Mouse (Mus musculus) liver, embryonic 13.5 days (tissue): Measurements from ENCODE around the gene Cux1. TPM values are rescaled to one million over a fixed set of nuclear protein-coding genes. Genes with fewer than 3 reads are reported as not detected.
A peak's percentile ranks its signal among the peaks of the same experiment; 100 is the strongest.

Source experiments
- ATAC-seq: fragments of 200-750 bp; cut with Nextera tagmentation; 2 replicates; pipeline ENCODE4 v1.8.0; 2017; ENCODE audit warnings: low read depth, mild to moderate bottlenecking, moderate number of reproducible peaks, moderate library complexity
- DNase-seq: peaks from one replicate; pipeline ENCODE4 v3.0.0; 2022
- H3K27ac ChIP-seq: fragments of 300-500 bp; sonication (generic); 2 replicates; pipeline ENCODE4 v1.5.1; 2015; ENCODE audit warnings: moderate library complexity, mild to moderate bottlenecking, inconsistent platforms
- H3K27me3 ChIP-seq: fragments of 300-500 bp; sonication (generic); 2 replicates; pipeline ENCODE4 v1.6.1; 2015; ENCODE audit warnings: mild to moderate bottlenecking, inconsistent platforms
- H3K36me3 ChIP-seq: fragments of 300-500 bp; sonication (generic); 2 replicates; pipeline ENCODE4 v1.6.1; 2015; ENCODE audit warnings: mild to moderate bottlenecking, inconsistent platforms
- H3K4me1 ChIP-seq: fragments of 300-500 bp; sonication (generic); replicated peaks from 2 replicates; pipeline ENCODE4 v1.6.1; 2015; ENCODE audit warnings: inconsistent platforms
- H3K4me2 ChIP-seq: fragments of 300-500 bp; sonication (generic); 2 replicates; pipeline ENCODE4 v1.6.1; 2015; ENCODE audit warnings: inconsistent platforms, mild to moderate bottlenecking, moderate library complexity
- H3K4me3 ChIP-seq: fragments of 300-500 bp; sonication (generic); replicated peaks from 2 replicates; pipeline ENCODE4 v1.5.1; 2015; ENCODE audit warnings: mild to moderate bottlenecking, inconsistent platforms
- H3K9ac ChIP-seq: fragments of 300-500 bp; sonication (generic); 2 replicates; pipeline ENCODE4 v1.6.1; 2015; ENCODE audit warnings: mild to moderate bottlenecking, inconsistent platforms
- H3K9me3 ChIP-seq: fragments of 300-500 bp; sonication (generic); replicated peaks from 2 replicates; pipeline ENCODE4 v1.6.1; 2016; ENCODE audit warnings: inconsistent platforms
- WGBS: fragments of 180-500 bp; shearing (Covaris S2); methylation state at CpG from one replicate; pipeline ENCODE4 v1.1.7; 2015; ENCODE audit not compliant: insufficient replicate concordance; 5-methylcytosine and 5-hydroxymethylcytosine counted together
- polyA plus RNA-seq: library from polyadenylated mRNA; unstranded; fragments of >200 nt; fragmentation: Nextera tagmentation; extraction: Ambion mirVana; gene quantifications from 2 replicates; pipeline ENCODE4 v1.2.1, GENCODE M21; 2015

The Cux1 gene
- polyA plus RNA-seq, 1 experiment from 2014 or later: 16.6 TPM

DNA sequence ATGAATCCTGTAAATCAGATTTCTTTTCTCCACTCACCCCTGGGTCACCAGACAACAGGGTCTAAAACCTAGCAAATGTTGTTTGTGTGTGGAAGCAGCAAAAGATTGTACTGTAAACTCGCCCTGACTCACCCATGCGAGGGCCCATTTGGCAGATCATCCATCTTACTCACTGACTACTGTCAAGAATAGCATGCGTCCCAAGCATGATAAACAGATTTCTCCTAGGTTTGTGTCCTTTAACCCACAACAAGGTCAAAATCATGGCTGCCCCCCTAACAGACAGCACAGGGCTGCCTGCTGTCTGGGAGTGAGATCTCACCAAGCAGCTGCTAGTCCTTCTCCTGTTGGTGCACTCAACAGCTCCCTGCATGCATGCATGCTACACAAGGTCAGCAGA is 277.5 kb downstream of the Cux1 start:
- no peak overlapping the region for H3K27ac ChIP-seq
- H3K4me2 ChIP-seq: no peak overlapping the region
- H3K9ac ChIP-seq: no peak overlapping the region
- H3K36me3 ChIP-seq: peaks cover 13% of the 10 kb centered on the region; the same call in 1 of the 2 replicates
- no peaks in the 10 kb centered on the region for H3K9me3 ChIP-seq
- H3K27me3 ChIP-seq: no peaks in the 10 kb centered on the region
- ATAC-seq: no peak
- H3K4me1 ChIP-seq: no peaks in the 10 kb centered on the region
- WGBS: 65% methylated on average over 3 of the region's 3 CpGs
- no peak overlapping the region for H3K4me3 ChIP-seq
- no peak for DNase-seq

DNA sequence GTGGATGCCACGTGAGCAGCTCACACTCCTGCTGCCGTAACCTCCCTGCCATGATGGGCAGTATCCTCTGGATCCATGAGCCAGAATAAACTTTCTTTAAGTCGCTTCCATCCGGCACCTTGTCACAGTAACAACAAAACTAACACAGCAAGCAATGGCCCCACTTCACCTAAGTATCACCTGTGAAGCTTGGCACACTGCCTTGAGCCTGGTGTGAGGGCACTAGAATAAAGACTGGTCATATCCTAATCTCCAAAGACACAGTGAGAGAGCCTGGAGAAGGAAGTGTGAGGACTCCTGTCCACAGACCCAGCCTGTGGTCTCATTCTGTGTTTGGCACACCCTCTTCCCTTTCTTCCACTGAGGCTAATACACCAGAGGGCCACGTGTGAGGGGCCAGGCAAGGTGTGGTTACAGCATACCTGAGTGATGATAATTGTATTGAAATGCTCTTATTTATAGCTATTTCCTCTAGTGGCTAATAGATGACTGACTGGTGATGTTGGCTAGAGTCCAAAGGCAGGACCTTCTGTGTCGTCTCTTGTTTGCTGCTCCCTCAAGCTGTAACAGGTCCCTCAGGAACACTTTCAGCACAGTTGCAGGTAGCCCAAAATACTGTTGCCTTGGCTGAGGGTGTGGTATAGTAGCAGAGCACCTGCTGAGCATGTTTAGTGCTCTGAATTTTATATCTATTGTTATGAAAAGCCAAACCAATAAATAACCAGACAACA is 278.8 kb downstream of the Cux1 start:
- H3K4me1 ChIP-seq: no peaks in the 10 kb centered on the region
- no peak for ATAC-seq
- WGBS: 68% methylated on average over 6 of the region's 6 CpGs
- H3K4me3 ChIP-seq: no peak overlapping the region
- no peak overlapping the region for H3K9ac ChIP-seq
- H3K27ac ChIP-seq: no peak overlapping the region
- no peaks in the 10 kb centered on the region for H3K9me3 ChIP-seq
- no peak overlapping the region for H3K4me2 ChIP-seq
- DNase-seq: no peak
- peaks cover 19% of the 10 kb centered on the region; the same call in 1 of the 2 replicates for H3K36me3 ChIP-seq
- H3K27me3 ChIP-seq: no peaks in the 10 kb centered on the region

GRCm38 (mm10) chr5:136286566-136286965 is 280.7 kb downstream of the Cux1 start:
- Histone ChIP-seq H3K36me3 (peaks cover 31% of the 10 kb centered on the region), H3K27me3 (no peaks in the 10 kb centered on the region), H3K9ac (no peak overlapping the region), H3K9me3 (no peaks in the 10 kb centered on the region), H3K4me2 (no peak overlapping the region), H3K4me1 (no peaks in the 10 kb centered on the region), H3K27ac (no peak overlapping the region), H3K4me3 (no peak overlapping the region)
- WGBS: 69% methylated on average over 6 of the region's 6 CpGs
- no peak for ATAC-seq
- DNase-seq: no peak

DNA sequence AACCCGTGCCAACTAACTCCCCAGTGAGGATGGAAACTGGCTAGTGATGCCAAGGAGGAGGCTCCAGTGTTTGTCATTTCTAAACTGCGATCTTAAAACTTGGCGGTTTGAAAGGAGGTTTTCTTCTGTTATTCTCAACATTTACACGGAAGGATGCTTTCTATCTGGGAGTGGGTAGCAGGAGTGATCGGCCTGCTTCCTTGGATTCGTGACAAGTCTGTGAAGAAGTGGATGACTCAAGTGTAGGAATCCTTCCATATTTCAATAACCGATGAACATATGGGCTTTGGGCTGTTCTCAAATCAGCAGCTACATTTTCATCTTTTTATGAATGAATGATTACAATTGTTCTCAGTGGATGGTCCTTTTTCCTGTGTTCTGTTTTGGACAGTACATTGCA is 282.2 kb downstream of the Cux1 start:
- peaks cover 33% of the 10 kb centered on the region for H3K36me3 ChIP-seq

GRCm38 (mm10) chr5:136281351-136281750 is 285.9 kb downstream of the Cux1 start:
- H3K4me2 ChIP-seq: no peak overlapping the region
- ATAC-seq (no peak), DNase-seq (no peak)
- H3K4me1 ChIP-seq: no peaks in the 10 kb centered on the region
- no peak overlapping the region for H3K27ac ChIP-seq
- no peaks in the 10 kb centered on the region for H3K9me3 ChIP-seq
- no peak overlapping the region for H3K9ac ChIP-seq
- WGBS: 62% methylated on average over 6 of the region's 6 CpGs
- no peaks in the 10 kb centered on the region for H3K27me3 ChIP-seq
- peaks cover 54% of the 10 kb centered on the region for H3K36me3 ChIP-seq
- H3K4me3 ChIP-seq: no peak overlapping the region

More for the DNA sequence above, 282.2 kb downstream of the Cux1 start:
- H3K9ac ChIP-seq: no peak overlapping the region
- no peaks in the 10 kb centered on the region for H3K9me3 ChIP-seq
- H3K4me3 ChIP-seq: no peak overlapping the region
- H3K4me2 ChIP-seq: no peak overlapping the region
- DNase-seq (no peak), ATAC-seq (no peak)
- no peaks in the 10 kb centered on the region for H3K27me3 ChIP-seq
- no peak overlapping the region for H3K27ac ChIP-seq
- WGBS: 78% methylated on average over 7 of the region's 7 CpGs
- no peaks in the 10 kb centered on the region for H3K4me1 ChIP-seq

DNA sequence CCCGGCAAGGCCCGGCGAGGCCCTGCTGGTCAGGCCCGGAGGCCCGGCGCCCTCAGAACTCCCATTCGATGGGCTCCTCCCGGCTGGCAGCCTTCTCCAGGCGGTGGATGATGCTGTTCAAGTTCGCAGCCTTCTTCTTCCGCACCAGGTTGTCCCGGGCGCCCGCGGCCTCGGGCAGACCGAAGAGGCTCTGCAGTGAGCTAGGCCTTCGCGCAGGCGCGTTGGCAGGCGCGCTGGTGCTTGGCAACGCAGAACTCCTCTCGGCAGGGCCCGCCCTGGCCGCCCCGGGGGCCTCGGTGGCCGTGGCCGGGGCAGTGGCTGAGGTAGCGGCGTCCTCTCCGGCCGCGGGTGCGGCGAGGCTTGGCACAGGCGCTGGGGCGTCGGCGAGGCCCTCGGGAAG is 292.6 kb downstream of the Cux1 start:
- Histone ChIP-seq H3K4me1 (no peaks in the 10 kb centered on the region), H3K27ac (no peak overlapping the region), H3K4me2 (no peak overlapping the region), H3K9me3 (no peaks in the 10 kb centered on the region), H3K4me3 (no peak overlapping the region), H3K9ac (no peak overlapping the region), H3K36me3 (peaks cover 48% of the 10 kb centered on the region), H3K27me3 (no peaks in the 10 kb centered on the region)
- no peak for ATAC-seq
- 91% methylated on average over 43 of the region's 43 CpGs for WGBS
- DNase-seq: no peak

DNA sequence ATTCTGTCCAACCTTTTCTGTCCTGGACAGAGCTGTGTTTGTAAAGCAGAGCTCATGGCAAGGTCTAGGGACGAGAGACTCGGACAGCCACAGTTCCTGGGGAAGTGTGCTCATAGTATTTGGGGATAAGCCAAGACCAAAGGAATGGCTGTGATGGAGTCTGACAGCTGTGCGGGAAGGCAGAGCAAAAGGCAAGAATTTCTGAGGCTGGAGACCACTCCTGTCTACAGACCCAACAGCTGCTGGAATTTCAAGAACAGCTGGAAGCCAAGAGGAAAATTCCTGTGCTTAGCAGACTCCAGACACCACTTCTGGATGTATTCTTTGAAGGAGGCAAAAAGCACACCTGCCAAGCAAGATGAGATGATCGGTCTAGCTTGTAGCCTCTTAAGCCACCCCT is 297.4 kb downstream of the Cux1 start:
- no peak overlapping the region for H3K9ac ChIP-seq
- no peak overlapping the region for H3K4me2 ChIP-seq
- H3K27ac ChIP-seq: no peak overlapping the region
- H3K9me3 ChIP-seq: no peaks in the 10 kb centered on the region
- H3K4me3 ChIP-seq: no peak overlapping the region
- no peaks in the 10 kb centered on the region for H3K4me1 ChIP-seq
- DNase-seq (no peak), ATAC-seq (no peak)
- no peaks in the 10 kb centered on the region for H3K27me3 ChIP-seq
- H3K36me3 ChIP-seq: peaks cover 14% of the 10 kb centered on the region
- 71% methylated on average over 4 of the region's 4 CpGs for WGBS

DNA sequence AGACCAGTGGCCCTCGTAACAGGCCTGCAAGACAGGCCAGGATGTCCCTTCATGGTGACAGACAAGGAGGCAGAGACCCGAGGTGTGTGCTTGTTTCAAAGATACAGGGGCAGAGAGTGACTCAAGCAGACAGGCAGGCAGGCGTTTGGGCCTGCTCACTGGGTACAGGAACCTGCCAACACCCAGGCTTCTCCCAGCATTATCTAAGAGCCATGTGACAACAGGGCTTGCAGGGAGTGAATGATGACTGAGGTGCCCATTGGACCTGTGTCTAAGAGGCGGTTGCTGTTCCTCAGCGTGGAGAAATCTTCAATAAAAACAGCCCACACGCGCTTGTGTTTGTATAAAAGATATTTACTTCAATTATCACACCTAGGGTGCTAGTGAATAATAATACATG is 301.2 kb downstream of the Cux1 start:
- no peak for ATAC-seq
- 70% methylated on average over 7 of the region's 7 CpGs for WGBS

GRCm38 (mm10) chr5:136263342-136263741 is 303.9 kb downstream of the Cux1 start:
- no peak overlapping the region for H3K27ac ChIP-seq
- WGBS: 54% methylated on average over 4 of the region's 4 CpGs
- ATAC-seq (no peak), DNase-seq (no peak)
- H3K4me2 ChIP-seq: no peak overlapping the region
- no peak overlapping the region for H3K9ac ChIP-seq
- no peaks in the 10 kb centered on the region for H3K36me3 ChIP-seq
- H3K27me3 ChIP-seq: no peaks in the 10 kb centered on the region
- no peak overlapping the region for H3K4me3 ChIP-seq
- H3K4me1 ChIP-seq: no peaks in the 10 kb centered on the region
- H3K9me3 ChIP-seq: no peaks in the 10 kb centered on the region

More for the DNA sequence above, 301.2 kb downstream of the Cux1 start:
- H3K27ac ChIP-seq: no peak overlapping the region
- H3K4me2 ChIP-seq: no peak overlapping the region
- H3K4me3 ChIP-seq: no peak overlapping the region
- no peaks in the 10 kb centered on the region for H3K27me3 ChIP-seq
- no peaks in the 10 kb centered on the region for H3K36me3 ChIP-seq
- H3K9ac ChIP-seq: no peak overlapping the region
- no peak for DNase-seq
- no peaks in the 10 kb centered on the region for H3K4me1 ChIP-seq
- no peaks in the 10 kb centered on the region for H3K9me3 ChIP-seq

GRCm38 (mm10) chr5:136258919-136259318 is 308.4 kb downstream of the Cux1 start:
- H3K9ac ChIP-seq: no peak overlapping the region
- no peak overlapping the region for H3K27ac ChIP-seq
- 33% methylated on average over 6 of the region's 6 CpGs for WGBS
- ATAC-seq: no peak
- no peaks in the 10 kb centered on the region for H3K9me3 ChIP-seq
- no peak overlapping the region for H3K4me3 ChIP-seq
- peak; percentile 48 for DNase-seq
- no peaks in the 10 kb centered on the region for H3K27me3 ChIP-seq
- H3K4me2 ChIP-seq: no peak overlapping the region
- no peaks in the 10 kb centered on the region for H3K36me3 ChIP-seq
- no peaks in the 10 kb centered on the region for H3K4me1 ChIP-seq

- no peak overlapping the region for H3K27ac ChIP-seq
- no peak overlapping the region for H3K4me2 ChIP-seq
- WGBS: 13% methylated on average over 17 of the region's 17 CpGs
- H3K9me3 ChIP-seq: no peaks in the 10 kb centered on the region
- DNase-seq (peak; percentile 51), ATAC-seq (0 out of 2 replicates have a peak, but pooled peaks have one; percentile 29)
- H3K4me1 ChIP-seq: no peaks in the 10 kb centered on the region
- no peaks in the 10 kb centered on the region for H3K27me3 ChIP-seq
- H3K36me3 ChIP-seq: no peaks in the 10 kb centered on the region
- no peak overlapping the region for H3K4me3 ChIP-seq
- H3K9ac ChIP-seq: no peak overlapping the region
These were observed 314.4 kb downstream of the Cux1 start for GRCm38 (mm10) chr5:136252899-136253298.

GRCm38 (mm10) chr5:136251004-136251403 is 316.3 kb downstream of the Cux1 start:
- Histone ChIP-seq H3K36me3 (no peaks in the 10 kb centered on the region), H3K27me3 (peaks cover 2% of the 10 kb centered on the region; the same call in 1 of the 2 replicates), H3K4me3 (no peak overlapping the region), H3K9me3 (no peaks in the 10 kb centered on the region), H3K9ac (no peak overlapping the region), H3K27ac (no peak overlapping the region), H3K4me2 (no peak overlapping the region), H3K4me1 (peaks cover under 1% of the 10 kb centered on the region; the same call in 1 of the 2 replicates)
- DNase-seq: no peak
- no peak for ATAC-seq
- WGBS: 43% methylated on average over 7 of the region's 7 CpGs
